Mouse (Mus musculus): Measurements from ENCODE around the gene Neurl1a. TPM values are rescaled to one million over a fixed set of nuclear protein-coding genes. Genes with fewer than 3 reads are reported as not detected.

Gene Neurl1a
- polyA plus RNA-seq, 1 experiment = 0.01 TPM

DNA sequence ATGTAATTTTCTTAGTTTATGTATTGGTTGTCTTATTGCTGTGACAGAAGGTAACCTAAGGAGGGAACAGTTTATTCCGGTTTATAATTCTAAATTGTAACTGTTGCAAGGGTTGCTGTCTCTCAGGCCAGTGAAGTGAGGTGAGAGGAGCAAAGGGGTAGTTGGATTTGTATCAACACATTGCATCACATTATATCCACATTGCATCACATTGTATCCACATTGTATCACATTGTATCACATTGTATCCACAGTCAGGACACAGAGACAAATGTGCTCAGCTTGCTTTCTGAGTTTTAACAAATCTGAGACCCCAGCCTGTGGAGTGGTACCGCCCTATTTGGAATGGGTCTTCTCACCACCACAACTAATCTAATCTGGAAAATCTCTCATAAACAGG lies 41.6 kb downstream of the Neurl1a start:
- H3K4me1 ChIP-seq (ENCODE audit: control insufficient read depth) = peaks cover 16% of the 10 kb centered on the region
- TF ChIP-seq TAL1 (IDR thresholded peaks at IDR 0.05; ENCODE audit: low read length) (no peak), GATA1 (IDR thresholded peaks at IDR 0.05; ENCODE audit: low read length) (no peak)
- H3K27me3 ChIP-seq (ENCODE audit: control insufficient read depth) = no peaks in the 10 kb centered on the region
- no peaks in the 10 kb centered on the region for H3K36me3 ChIP-seq (ENCODE audit: control insufficient read depth)
- H3K4me3 ChIP-seq (replicated peaks) = no peak overlapping the region
- no peaks in the 10 kb centered on the region for H3K9me3 ChIP-seq (ENCODE audit: control insufficient read depth, low read length)

DNA sequence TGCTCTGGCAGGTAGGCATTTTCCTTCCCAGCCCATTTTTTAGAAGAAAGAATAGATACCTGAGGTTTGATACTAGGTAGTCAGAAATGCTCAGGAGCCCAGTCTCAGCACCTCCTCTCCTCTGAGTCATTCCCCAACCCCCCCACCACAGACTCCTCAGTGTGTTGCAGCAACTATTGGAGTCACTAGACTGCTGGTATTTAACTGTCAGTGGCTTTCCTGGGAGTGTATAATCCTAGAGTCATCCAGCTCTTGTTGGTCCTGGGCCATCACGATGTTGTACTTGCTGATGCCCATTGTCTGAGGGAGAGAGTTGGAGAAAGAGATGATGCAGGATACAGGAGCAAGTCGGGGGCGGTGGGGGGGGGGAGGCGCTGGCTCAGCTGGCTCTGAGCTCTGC lies 42.4 kb downstream of the Neurl1a start:
- Histone ChIP-seq H3K9me3 (ENCODE audit: control insufficient read depth, low read length) (no peaks in the 10 kb centered on the region), H3K27me3 (ENCODE audit: control insufficient read depth) (no peaks in the 10 kb centered on the region), H3K36me3 (ENCODE audit: control insufficient read depth) (no peaks in the 10 kb centered on the region), H3K4me3 (replicated peaks) (no peak overlapping the region), H3K4me1 (ENCODE audit: control insufficient read depth) (peaks cover 16% of the 10 kb centered on the region)
- TF ChIP-seq GATA1 (IDR thresholded peaks at IDR 0.05; ENCODE audit: low read length) (no peak), TAL1 (IDR thresholded peaks at IDR 0.05; ENCODE audit: low read length) (no peak)

DNA sequence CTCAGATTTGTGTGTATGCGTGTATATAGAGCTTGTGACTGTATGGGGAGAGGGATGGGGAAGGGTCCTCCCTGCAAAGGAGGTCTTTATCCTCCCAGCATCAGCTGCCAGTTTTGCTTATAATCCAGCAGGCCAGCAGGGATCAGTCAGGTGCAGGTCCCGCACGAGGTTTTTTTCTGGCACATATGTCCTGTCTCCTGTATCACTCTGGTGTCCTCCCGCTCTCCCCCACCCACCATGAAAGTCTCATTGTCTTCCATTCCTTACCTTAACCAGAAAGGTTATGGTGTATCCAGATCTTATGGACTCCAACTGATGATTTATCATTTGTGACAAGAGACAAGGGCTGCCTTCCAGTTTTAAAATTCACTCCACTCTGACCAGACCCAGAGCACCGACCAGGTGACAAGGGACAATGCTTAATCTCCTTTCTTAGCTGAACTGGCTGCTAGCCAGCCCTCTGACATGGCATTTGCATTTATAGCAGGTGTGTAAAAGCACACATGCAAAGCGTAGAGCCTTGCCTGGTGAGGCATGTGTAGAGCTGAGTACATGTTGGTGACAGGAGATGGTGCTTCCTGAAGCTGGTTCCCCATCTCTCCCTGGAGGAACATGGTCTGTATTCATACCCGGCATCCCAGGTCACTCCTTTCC lies 43.0 kb downstream of the Neurl1a start:
- Histone ChIP-seq H3K4me3 (replicated peaks) (no peak overlapping the region), H3K36me3 (ENCODE audit: control insufficient read depth) (no peaks in the 10 kb centered on the region), H3K27me3 (ENCODE audit: control insufficient read depth) (no peaks in the 10 kb centered on the region), H3K4me1 (ENCODE audit: control insufficient read depth) (peaks cover 16% of the 10 kb centered on the region), H3K9me3 (ENCODE audit: control insufficient read depth, low read length) (no peaks in the 10 kb centered on the region)
- TF ChIP-seq TAL1 (IDR thresholded peaks at IDR 0.05; ENCODE audit: low read length) = no peak

DNA sequence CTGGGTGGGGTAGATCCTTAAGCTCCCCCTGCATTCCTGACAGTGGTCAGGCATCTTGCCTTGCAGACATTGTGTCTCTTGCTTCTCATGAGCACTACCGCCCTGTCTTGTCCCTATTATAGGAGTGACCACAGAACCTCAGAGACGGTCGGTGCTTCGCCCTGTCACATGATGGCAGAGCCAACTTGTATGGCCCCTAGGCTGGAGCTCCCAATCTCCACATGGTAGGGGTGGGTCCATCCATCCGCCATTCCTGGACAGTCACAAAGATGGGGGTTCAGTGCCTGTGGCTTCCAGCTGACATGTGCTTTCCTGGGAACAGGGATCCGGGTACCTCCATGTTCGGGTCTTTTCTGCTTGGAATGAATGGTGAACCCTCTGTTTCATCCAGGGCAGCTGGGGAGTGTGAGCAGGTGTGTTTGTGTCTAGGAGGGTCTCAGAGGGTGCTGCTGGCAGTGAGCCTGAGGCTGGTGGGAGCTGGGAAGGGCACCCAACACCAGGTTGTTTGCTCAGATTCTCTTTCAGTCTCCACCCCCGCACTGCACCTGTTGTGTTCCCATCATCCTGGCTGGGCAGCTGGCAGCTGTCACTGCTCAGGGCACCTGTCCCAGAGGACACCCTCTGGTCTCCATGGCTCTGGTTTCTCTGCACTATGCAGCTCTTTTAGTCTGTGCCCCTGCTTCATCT lies 43.7 kb downstream of the Neurl1a start:
- no peaks in the 10 kb centered on the region for H3K36me3 ChIP-seq (ENCODE audit: control insufficient read depth)
- no peaks in the 10 kb centered on the region for H3K9me3 ChIP-seq (ENCODE audit: control insufficient read depth, low read length)
- no peaks in the 10 kb centered on the region for H3K27me3 ChIP-seq (ENCODE audit: control insufficient read depth)
- peaks cover 16% of the 10 kb centered on the region for H3K4me1 ChIP-seq (ENCODE audit: control insufficient read depth)
- no peak overlapping the region for H3K4me3 ChIP-seq (replicated peaks)
- TF ChIP-seq TAL1 (IDR thresholded peaks at IDR 0.05; ENCODE audit: low read length) = no peak
- TF ChIP-seq GATA1 (IDR thresholded peaks at IDR 0.05; ENCODE audit: low read length) = no peak

DNA sequence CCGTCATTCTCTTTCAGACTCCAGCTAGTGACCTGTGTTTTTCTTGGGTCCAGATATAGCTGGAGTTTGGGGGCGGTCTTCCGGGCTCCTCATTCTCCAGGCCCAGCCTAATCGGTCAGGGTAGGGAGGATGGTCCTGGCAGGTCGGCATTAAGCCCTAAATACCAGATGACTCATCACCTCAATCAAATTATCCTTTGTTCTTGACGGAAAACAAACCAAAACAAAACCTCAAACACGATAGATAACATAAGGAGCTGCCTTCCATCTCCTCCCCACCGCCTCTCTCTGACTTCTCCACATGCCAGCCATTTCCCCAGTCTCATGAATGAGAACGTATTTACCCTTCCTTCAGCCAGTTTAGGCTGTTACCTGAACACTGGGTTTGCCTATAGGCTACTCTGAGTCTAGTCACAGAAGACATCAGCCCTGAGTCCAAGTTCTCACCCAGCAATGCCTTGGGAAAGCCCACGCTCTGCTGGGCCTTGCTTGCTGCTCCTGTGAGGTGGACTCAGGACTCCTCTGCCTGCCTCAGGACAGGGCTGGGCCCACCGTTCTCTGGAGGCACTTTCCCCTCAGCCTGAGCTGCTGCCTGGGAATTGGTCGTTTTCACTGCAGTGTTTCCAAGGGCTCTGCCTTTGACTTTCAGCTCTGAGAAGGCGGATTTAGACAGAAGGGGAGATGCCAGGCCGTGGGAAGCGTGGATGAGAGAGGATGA lies 44.4 kb downstream of the Neurl1a start:
- Histone ChIP-seq H3K4me1 (ENCODE audit: control insufficient read depth) (peaks cover 16% of the 10 kb centered on the region), H3K36me3 (ENCODE audit: control insufficient read depth) (no peaks in the 10 kb centered on the region), H3K27me3 (ENCODE audit: control insufficient read depth) (no peaks in the 10 kb centered on the region), H3K4me3 (replicated peaks) (no peak overlapping the region), H3K9me3 (ENCODE audit: control insufficient read depth, low read length) (no peaks in the 10 kb centered on the region)
- no peak for TF ChIP-seq TAL1 (IDR thresholded peaks at IDR 0.05; ENCODE audit: low read length)
- TF ChIP-seq GATA1 (IDR thresholded peaks at IDR 0.05; ENCODE audit: low read length) = no peak

DNA sequence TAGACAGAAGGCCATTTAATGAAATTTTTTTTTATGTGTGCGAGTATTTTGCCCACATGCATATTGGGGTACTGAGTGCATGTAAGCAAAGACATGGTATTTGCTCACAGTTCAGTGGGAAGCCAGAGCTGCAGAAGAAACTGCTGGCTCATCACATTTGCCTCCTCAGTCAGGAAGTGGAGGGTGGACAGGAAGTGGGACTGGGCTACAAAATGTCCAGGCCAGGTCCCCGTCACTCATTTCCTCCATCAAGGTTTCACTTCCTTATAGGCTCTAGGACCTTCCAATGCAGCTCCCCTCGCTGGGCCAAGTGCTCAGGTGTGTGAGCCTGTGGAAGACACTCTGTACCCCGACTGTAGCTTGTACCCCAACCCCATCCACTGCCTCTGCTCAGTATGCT lies 46.1 kb downstream of the Neurl1a start:
- H3K4me1 ChIP-seq (ENCODE audit: control insufficient read depth) = peaks cover 6% of the 10 kb centered on the region
- H3K27me3 ChIP-seq (ENCODE audit: control insufficient read depth) = no peaks in the 10 kb centered on the region
- no peak overlapping the region for H3K4me3 ChIP-seq (replicated peaks)
- TF ChIP-seq GATA1 (IDR thresholded peaks at IDR 0.05; ENCODE audit: low read length) (no peak), TAL1 (IDR thresholded peaks at IDR 0.05; ENCODE audit: low read length) (no peak)
- no peaks in the 10 kb centered on the region for H3K36me3 ChIP-seq (ENCODE audit: control insufficient read depth)
- H3K9me3 ChIP-seq (ENCODE audit: control insufficient read depth, low read length) = no peaks in the 10 kb centered on the region

DNA sequence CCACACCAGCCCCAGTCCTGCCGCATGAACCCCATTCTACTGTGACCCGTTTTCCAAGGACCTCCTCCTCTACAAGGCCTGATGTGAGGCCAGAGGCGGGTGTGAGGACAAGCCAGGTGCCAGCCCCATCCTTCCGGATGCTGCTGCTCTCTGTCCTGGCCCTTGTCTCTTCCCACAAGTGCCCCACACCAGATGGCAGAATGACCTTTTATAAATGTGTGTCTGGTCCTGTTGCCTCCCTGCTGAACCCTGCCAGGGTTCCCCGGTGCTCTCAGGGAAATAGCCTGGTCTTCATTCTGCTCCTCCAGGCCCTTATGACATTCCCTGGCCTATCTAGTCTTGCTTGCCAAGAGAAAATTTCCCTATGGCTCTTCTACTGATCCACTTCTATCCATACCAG lies 47.2 kb downstream of the Neurl1a start:
- Histone ChIP-seq H3K4me3 (replicated peaks) (no peak overlapping the region), H3K27me3 (ENCODE audit: control insufficient read depth) (no peaks in the 10 kb centered on the region), H3K9me3 (ENCODE audit: control insufficient read depth, low read length) (no peaks in the 10 kb centered on the region), H3K4me1 (ENCODE audit: control insufficient read depth) (no peaks in the 10 kb centered on the region), H3K36me3 (ENCODE audit: control insufficient read depth) (no peaks in the 10 kb centered on the region)
- TF ChIP-seq TAL1 (IDR thresholded peaks at IDR 0.05; ENCODE audit: low read length) = no peak

DNA sequence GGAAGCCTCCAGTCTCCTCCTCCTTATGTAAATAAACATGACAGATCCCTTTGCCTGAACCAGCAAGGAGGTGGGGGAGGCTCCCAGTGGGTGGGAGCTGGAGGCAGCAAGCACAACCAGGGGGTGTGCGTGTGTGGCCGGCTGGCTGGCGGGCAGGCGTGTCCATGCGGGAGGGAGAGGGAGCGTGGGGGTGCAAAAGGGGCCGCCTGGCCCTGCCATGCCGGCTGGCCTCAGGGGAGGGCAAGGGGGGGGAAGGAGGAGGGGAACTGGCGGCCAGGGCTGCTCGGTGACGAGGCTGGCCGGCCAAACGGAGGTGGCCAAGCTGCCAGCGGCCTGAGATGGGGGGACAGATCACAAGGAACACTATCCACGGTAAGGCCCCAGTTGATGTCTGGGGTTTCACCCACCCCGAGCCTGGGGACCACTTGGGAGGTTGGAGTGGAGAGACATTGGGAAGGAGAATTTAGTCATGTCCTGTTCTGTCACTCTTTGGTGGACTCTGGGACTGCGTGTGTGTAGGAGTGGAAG lies 50.2 kb downstream of the Neurl1a start:
- Histone ChIP-seq H3K9me3 (ENCODE audit: control insufficient read depth, low read length) (no peaks in the 10 kb centered on the region), H3K36me3 (ENCODE audit: control insufficient read depth) (no peaks in the 10 kb centered on the region), H3K4me1 (ENCODE audit: control insufficient read depth) (no peaks in the 10 kb centered on the region), H3K27me3 (ENCODE audit: control insufficient read depth) (no peaks in the 10 kb centered on the region), H3K4me3 (replicated peaks) (no peak overlapping the region)
- TF ChIP-seq TAL1 (IDR thresholded peaks at IDR 0.05; ENCODE audit: low read length) (no peak), GATA1 (IDR thresholded peaks at IDR 0.05; ENCODE audit: low read length) (no peak)

DNA sequence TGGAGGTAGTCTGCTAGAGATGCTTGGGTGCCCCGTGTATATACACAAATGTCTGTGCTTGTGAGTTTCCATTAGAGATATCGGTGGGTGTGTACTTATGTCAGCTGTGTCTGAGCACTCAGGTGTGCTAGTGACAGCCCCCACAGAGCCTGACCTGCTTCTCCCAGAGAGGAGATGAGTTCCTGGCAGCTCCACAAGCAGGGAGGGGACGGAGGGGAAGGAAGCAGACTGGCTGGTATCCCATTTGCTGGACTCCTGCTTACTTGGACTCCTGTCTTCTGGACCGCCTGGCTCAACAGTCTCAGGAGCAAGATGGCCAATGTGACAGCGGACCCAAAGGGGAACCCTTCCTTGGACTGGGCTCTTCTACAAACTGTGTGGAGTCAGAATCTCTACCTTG lies 50.8 kb downstream of the Neurl1a start:
- TF ChIP-seq GATA1 (IDR thresholded peaks at IDR 0.05; ENCODE audit: low read length) = no peak
- TF ChIP-seq TAL1 (IDR thresholded peaks at IDR 0.05; ENCODE audit: low read length) = no peak
- Histone ChIP-seq H3K4me3 (replicated peaks) (no peak overlapping the region), H3K27me3 (ENCODE audit: control insufficient read depth) (no peaks in the 10 kb centered on the region), H3K4me1 (ENCODE audit: control insufficient read depth) (no peaks in the 10 kb centered on the region), H3K9me3 (ENCODE audit: control insufficient read depth, low read length) (no peaks in the 10 kb centered on the region), H3K36me3 (ENCODE audit: control insufficient read depth) (no peaks in the 10 kb centered on the region)
